Mouse (Mus musculus) adrenal gland, adult 10 weeks (tissue): ENCODE measurements around the gene Zfp784. TPM values are rescaled to one million over a fixed set of nuclear protein-coding genes. Genes with fewer than 3 reads are reported as not detected.

Source experiments
- polyA plus RNA-seq: library from polyadenylated mRNA; stranded (reverse); fragments of 350-450 nt; fragmentation: Illumina TruSeq; extraction: RNeasy Lipid Tissue Mini Kit (QIAGEN cat#74804); gene quantifications from one replicate; pipeline ENCODE4 v1.2.3, GENCODE M21; 2014; ENCODE audit warnings: low read depth, low replicate concordance

Zfp784 gene
- 3.0 TPM for polyA plus RNA-seq

GRCm38 (mm10) chr7:5038109-5038732 is at the start of gene Zfp784:
TSS of gene Zfp784 (minus strand) at chr7:5038446.

GRCm38 (mm10) chr7:5080010-5080751 is 41.9 kb upstream of the Zfp784 start, which contains the start of gene Epn1:
TSS of gene Epn1 (plus strand) at chr7:5080235.

GRCm38 (mm10) chr7:5061774-5062359 is 23.6 kb upstream of the Zfp784 start, which contains the start of gene U2af2:
TSS of gene U2af2 (plus strand) at chr7:5062143.

GRCm38 (mm10) chr7:5051193-5052192 is 13.2 kb upstream of the Zfp784 start, which contains the start of gene Zfp580:
TSS of gene Zfp580 (plus strand) at chr7:5051538.

GRCm38 (mm10) chr7:5033818-5034217 is 4.4 kb downstream of the Zfp784 start, which contains the start of gene 4632433K11Rik:
TSS of gene 4632433K11Rik (plus strand) at chr7:5034118.

GRCm38 (mm10) chr7:5020000-5020681 is 18.1 kb downstream of the Zfp784 start, which contains the start of the genes Zfp865 and Ccdc106:
TSS of gene Zfp865 (plus strand) at chr7:5020376.
TSS of gene Ccdc106 (plus strand) at chr7:5020553.

GRCm38 (mm10) chr7:5015118-5016001 is 22.9 kb downstream of the Zfp784 start, which contains the start of gene Gm44973:
TSS of gene Gm44973 (plus strand) at chr7:5015496.

GRCm38 (mm10) chr7:5014251-5015117 is 23.8 kb downstream of the Zfp784 start, which contains the start of the genes Zfp524 and Fiz1:
TSS of gene Zfp524 (plus strand) at chr7:5014415.
TSS of gene Fiz1 (minus strand) at chr7:5014697.

GRCm38 (mm10) chr7:4996003-4996895 is 42.0 kb downstream of the Zfp784 start, which contains the start of gene Zfp579:
TSS of gene Zfp579 (minus strand) at chr7:4996158.

Other genes with a start within 250 kb of the Zfp784 start
- 0.76 TPM for gene Tmem238, start 248.8 kb downstream of the Zfp784 start, polyA plus RNA-seq
- 12.7 TPM for gene Rpl28, start 245.6 kb downstream of the Zfp784 start, polyA plus RNA-seq
- 4.3 TPM for gene Ube2s, start 225.9 kb downstream of the Zfp784 start, polyA plus RNA-seq
- gene Shisa7, start 193.8 kb downstream of the Zfp784 start, polyA plus RNA-seq = 1.0 TPM
- 3.3 TPM for gene Isoc2b, start 168.2 kb downstream of the Zfp784 start, polyA plus RNA-seq
- 2.7 TPM for gene Isoc2a, start 161.3 kb downstream of the Zfp784 start, polyA plus RNA-seq
- gene Gm36210, start 131.9 kb downstream of the Zfp784 start, polyA plus RNA-seq = not detected
- gene Zfp628, start 123.2 kb downstream of the Zfp784 start, polyA plus RNA-seq = not detected
- 1.2 TPM for gene Nat14, start 116.4 kb downstream of the Zfp784 start, polyA plus RNA-seq
- not detected for gene Ssc5d, start 112.7 kb downstream of the Zfp784 start, polyA plus RNA-seq
- not detected for gene Sbk2, start 74.0 kb downstream of the Zfp784 start, polyA plus RNA-seq
- gene Sbk3, start 67.3 kb downstream of the Zfp784 start, polyA plus RNA-seq = not detected
- gene Zfp579, start 42.3 kb downstream of the Zfp784 start, polyA plus RNA-seq = 7.5 TPM
- not detected for gene Zfp524, start 24.0 kb downstream of the Zfp784 start, polyA plus RNA-seq
- gene Fiz1, start 23.7 kb downstream of the Zfp784 start, polyA plus RNA-seq = 12.4 TPM
- not detected for gene Gm44973, start 22.9 kb downstream of the Zfp784 start, polyA plus RNA-seq
- gene Zfp865, start 18.1 kb downstream of the Zfp784 start, polyA plus RNA-seq = 4.8 TPM
- not detected for gene Ccdc106, start 17.9 kb downstream of the Zfp784 start, polyA plus RNA-seq
- 4.7 TPM for gene 4632433K11Rik, start 4.3 kb downstream of the Zfp784 start, polyA plus RNA-seq
- 0.58 TPM for gene Zfp580, start 13.1 kb upstream of the Zfp784 start, polyA plus RNA-seq
- 12.6 TPM for gene U2af2, start 23.7 kb upstream of the Zfp784 start, polyA plus RNA-seq
- gene Epn1, start 41.8 kb upstream of the Zfp784 start, polyA plus RNA-seq = 2.2 TPM
- gene Rfpl4, start 78.5 kb upstream of the Zfp784 start, polyA plus RNA-seq = not detected
- 1.5 TPM for gene Rasl2-9, start 87.5 kb upstream of the Zfp784 start, polyA plus RNA-seq
- gene Vmn1r55, start 111.2 kb upstream of the Zfp784 start, polyA plus RNA-seq = not detected
- gene Vmn1r56, start 158.3 kb upstream of the Zfp784 start, polyA plus RNA-seq = not detected
- not detected for gene Vmn1r57, start 180.0 kb upstream of the Zfp784 start, polyA plus RNA-seq